Mouse (Mus musculus) embryonic facial prominence, embryonic 10.5 days (tissue): ENCODE results near the gene Zfp771. TPM values are rescaled to one million over a fixed set of nuclear protein-coding genes. Genes with fewer than 3 reads are reported as not detected.
"Not testable (repeated sequence)": the region's sequence is repeated elsewhere in the genome, so short reads cannot be mapped to it uniquely, and the experiment has no call there.

ENCODE experiments used
- DNase-seq: peaks from one replicate; pipeline ENCODE4 v3.0.0-alpha.2; 2017; ENCODE audit warnings: low spot score
- H3K27ac ChIP-seq: fragments of 300-500 bp; sonication (generic); replicated peaks from 2 replicates; pipeline ENCODE4 v1.5.1; 2016; ENCODE audit warnings: mild to moderate bottlenecking
- H3K27me3 ChIP-seq: fragments of 300-500 bp; sonication (generic); replicated peaks from 2 replicates; pipeline ENCODE4 v1.6.1; 2016; ENCODE audit warnings: low read depth, mild to moderate bottlenecking; ENCODE audit not compliant: poor library complexity, severe bottlenecking
- H3K36me3 ChIP-seq: fragments of 300-500 bp; sonication (generic); replicated peaks from 2 replicates; pipeline ENCODE4 v1.6.1; 2016; ENCODE audit warnings: mild to moderate bottlenecking, moderate library complexity
- H3K4me1 ChIP-seq: fragments of 300-500 bp; sonication (generic); 2 replicates; pipeline ENCODE4 v1.6.1; 2016
- H3K4me3 ChIP-seq: fragments of 300-500 bp; sonication (generic); 2 replicates; pipeline ENCODE4 v1.5.1; 2016; ENCODE audit warnings: mild to moderate bottlenecking, moderate library complexity
- H3K9me3 ChIP-seq: fragments of 300-500 bp; sonication (generic); 2 replicates; pipeline ENCODE4 v1.6.1; 2016; ENCODE audit warnings: mild to moderate bottlenecking
- WGBS: fragments of 180-500 bp; shearing (Covaris S2); methylation state at CpG from one replicate; pipeline ENCODE4 v1.1.7; 2016; 5-methylcytosine and 5-hydroxymethylcytosine counted together
- polyA plus RNA-seq: library from polyadenylated mRNA; unstranded; fragments of >200 nt; fragmentation: Nextera tagmentation; extraction: Ambion mirVana; gene quantifications from 2 replicates; pipeline ENCODE4 v1.2.1, GENCODE M21; 2016

Gene Zfp771
- polyA plus RNA-seq, 1 experiment from 2014 or later: 69.1 TPM

GRCm38 (mm10) chr7:127243361-127243867 lies 660 bp upstream of the Zfp771 start:
- H3K9me3 ChIP-seq: peaks cover 4% of the 10 kb centered on the region; the same call in 1 of the 2 replicates
- H3K27ac ChIP-seq: peak overlapping the region; percentile 96
- no peaks in the 10 kb centered on the region for H3K27me3 ChIP-seq
- peaks cover 53% of the 10 kb centered on the region for H3K36me3 ChIP-seq
- peak overlapping the region; percentile 91 for H3K4me3 ChIP-seq
- 39% methylated on average over 2 of the region's 2 CpGs for WGBS
- no peak for DNase-seq
- peaks cover 27% of the 10 kb centered on the region for H3K4me1 ChIP-seq

- H3K27ac ChIP-seq: peak overlapping the region; percentile 96
- no peaks in the 10 kb centered on the region for H3K27me3 ChIP-seq
- peak overlapping the region; percentile 91 for H3K4me3 ChIP-seq
- DNase-seq: no peak
- 12% methylated on average over 32 of the region's 33 CpGs for WGBS
- peaks cover 52% of the 10 kb centered on the region for H3K36me3 ChIP-seq
- H3K4me1 ChIP-seq: peaks cover 27% of the 10 kb centered on the region
- peaks cover 4% of the 10 kb centered on the region; the same call in 1 of the 2 replicates for H3K9me3 ChIP-seq
Observed at GRCm38 (mm10) chr7:127244658-127245510, 810 bp downstream of the Zfp771 start.

GRCm38 (mm10) chr7:127250511-127250910 lies 6.4 kb downstream of the Zfp771 start:
- not testable (repeated sequence) for H3K4me3 ChIP-seq, H3K27me3 ChIP-seq, H3K9me3 ChIP-seq, H3K27ac ChIP-seq, DNase-seq
- WGBS: 90% methylated on average over 8 of the region's 8 CpGs
- H3K4me1 ChIP-seq: peaks cover 27% of the 10 kb centered on the region
- peaks cover 70% of the 10 kb centered on the region for H3K36me3 ChIP-seq

- DNase-seq: no peak
- peaks cover 71% of the 10 kb centered on the region for H3K36me3 ChIP-seq
Observed at GRCm38 (mm10) chr7:127252414-127252813, 8.3 kb downstream of the Zfp771 start.

GRCm38 (mm10) chr7:127253341-127253740 lies 9.3 kb downstream of the Zfp771 start:
- peak overlapping the region; percentile 71 for H3K4me3 ChIP-seq
- 82% methylated on average over 6 of the region's 6 CpGs for WGBS
- H3K36me3 ChIP-seq: peaks cover 71% of the 10 kb centered on the region
- peak overlapping the region; percentile 90 for H3K27ac ChIP-seq
- H3K27me3 ChIP-seq: no peaks in the 10 kb centered on the region
- H3K4me1 ChIP-seq: peaks cover 16% of the 10 kb centered on the region
- no peak for DNase-seq
- H3K9me3 ChIP-seq: no peaks in the 10 kb centered on the region

More at GRCm38 (mm10) chr7:127252414-127252813, 8.3 kb downstream of the Zfp771 start:
- Histone ChIP-seq H3K4me3 (no peak overlapping the region), H3K27ac (no peak overlapping the region), H3K9me3 (no peaks in the 10 kb centered on the region), H3K4me1 (peaks cover 16% of the 10 kb centered on the region), H3K27me3 (no peaks in the 10 kb centered on the region)
- 90% methylated on average over 2 of the region's 2 CpGs for WGBS

GRCm38 (mm10) chr7:127253821-127254769 lies 10.0 kb downstream of the Zfp771 start:
- peak; percentile 96 for DNase-seq
- H3K27ac ChIP-seq: peak overlapping the region; percentile 90
- H3K27me3 ChIP-seq: no peaks in the 10 kb centered on the region
- H3K36me3 ChIP-seq: peaks cover 73% of the 10 kb centered on the region
- no peaks in the 10 kb centered on the region for H3K9me3 ChIP-seq
- H3K4me3 ChIP-seq: peak overlapping the region; percentile 71
- under 1% methylated on average over 136 of the region's 136 CpGs for WGBS
- H3K4me1 ChIP-seq: peaks cover 19% of the 10 kb centered on the region

- Histone ChIP-seq H3K27ac (peak overlapping the region; percentile 90), H3K4me1 (peaks cover 28% of the 10 kb centered on the region), H3K9me3 (no peaks in the 10 kb centered on the region), H3K27me3 (no peaks in the 10 kb centered on the region), H3K36me3 (peaks cover 65% of the 10 kb centered on the region), H3K4me3 (peak overlapping the region; percentile 71)
- 36% methylated on average over 4 of the region's 4 CpGs for WGBS
- DNase-seq: no peak
Observed at GRCm38 (mm10) chr7:127255008-127255407, 10.9 kb downstream of the Zfp771 start.

- H3K4me3 ChIP-seq: no peak overlapping the region
- no peaks in the 10 kb centered on the region for H3K27me3 ChIP-seq
- H3K27ac ChIP-seq: no peak overlapping the region
- no peaks in the 10 kb centered on the region for H3K9me3 ChIP-seq
- WGBS: 90% methylated on average over 2 of the region's 2 CpGs
- DNase-seq: no peak
- peaks cover 58% of the 10 kb centered on the region for H3K36me3 ChIP-seq
- H3K4me1 ChIP-seq: peaks cover 30% of the 10 kb centered on the region
Observed at GRCm38 (mm10) chr7:127255965-127256364, 11.9 kb downstream of the Zfp771 start.

- H3K4me1 ChIP-seq: peaks cover 34% of the 10 kb centered on the region
- no peak overlapping the region for H3K4me3 ChIP-seq
- H3K36me3 ChIP-seq: peaks cover 54% of the 10 kb centered on the region
- DNase-seq: no peak
- no peaks in the 10 kb centered on the region for H3K9me3 ChIP-seq
- no peaks in the 10 kb centered on the region for H3K27me3 ChIP-seq
- H3K27ac ChIP-seq: no peak overlapping the region
- 89% methylated on average over 5 of the region's 5 CpGs for WGBS
Observed at GRCm38 (mm10) chr7:127256518-127256917, 12.4 kb downstream of the Zfp771 start.

GRCm38 (mm10) chr7:127259186-127259905 lies 15.3 kb downstream of the Zfp771 start:
- peak overlapping the region; percentile 82 for H3K4me3 ChIP-seq
- WGBS: 77% methylated on average over 8 of the region's 8 CpGs
- H3K27me3 ChIP-seq: no peaks in the 10 kb centered on the region
- DNase-seq: no peak
- no peaks in the 10 kb centered on the region for H3K9me3 ChIP-seq
- peaks cover 28% of the 10 kb centered on the region for H3K4me1 ChIP-seq
- peak overlapping the region; percentile 82; the same call in 1 of the 2 replicates for H3K27ac ChIP-seq
- peaks cover 39% of the 10 kb centered on the region for H3K36me3 ChIP-seq

- Histone ChIP-seq H3K36me3 (peaks cover 37% of the 10 kb centered on the region), H3K9me3 (no peaks in the 10 kb centered on the region), H3K4me1 (peaks cover 18% of the 10 kb centered on the region), H3K27me3 (no peaks in the 10 kb centered on the region), H3K4me3 (peak within 1 kb of the TSS; percentile 82), H3K27ac (peak within 1 kb of the TSS; percentile 82)
- DNase-seq: peak; percentile 98
- under 1% methylated on average over 50 of the region's 50 CpGs for WGBS
Observed at GRCm38 (mm10) chr7:127260309-127261111, 16.4 kb downstream of the Zfp771 start, which contains the start of gene Dctpp1. Gene Dctpp1 (minus strand): TSS chr7:127260709.
